Mouse (Mus musculus): ENCODE data around the gene Nup160.

GRCm38 (mm10) chr2:90638986-90639746, 37.8 kb upstream of the Nup160 start:
- TF ChIP-seq EP300 (IDR thresholded peaks at IDR 0.05; ENCODE audit: insufficient read depth, low read depth, low read length) (no peak), CTCF (IDR thresholded peaks at IDR 0.05; ENCODE audit: low read depth, low read length) (no peak), POLR2A (IDR thresholded peaks at IDR 0.05; ENCODE audit: insufficient read depth, low read length) (no peak)

All from ES-Bruce4 (cell line).